Mouse (Mus musculus) layer of hippocampus, adult 9-10 months (tissue): ENCODE results near the gene Rnf13.
"Not testable (repeated sequence)": the region's sequence is repeated elsewhere in the genome, so short reads cannot be mapped to it uniquely, and the experiment has no call there.

Source experiments
- DNase-seq: peaks from one replicate; pipeline ENCODE4 v3.0.0; 2022; ENCODE audit warnings: low spot score

The Rnf13 gene

DNA sequence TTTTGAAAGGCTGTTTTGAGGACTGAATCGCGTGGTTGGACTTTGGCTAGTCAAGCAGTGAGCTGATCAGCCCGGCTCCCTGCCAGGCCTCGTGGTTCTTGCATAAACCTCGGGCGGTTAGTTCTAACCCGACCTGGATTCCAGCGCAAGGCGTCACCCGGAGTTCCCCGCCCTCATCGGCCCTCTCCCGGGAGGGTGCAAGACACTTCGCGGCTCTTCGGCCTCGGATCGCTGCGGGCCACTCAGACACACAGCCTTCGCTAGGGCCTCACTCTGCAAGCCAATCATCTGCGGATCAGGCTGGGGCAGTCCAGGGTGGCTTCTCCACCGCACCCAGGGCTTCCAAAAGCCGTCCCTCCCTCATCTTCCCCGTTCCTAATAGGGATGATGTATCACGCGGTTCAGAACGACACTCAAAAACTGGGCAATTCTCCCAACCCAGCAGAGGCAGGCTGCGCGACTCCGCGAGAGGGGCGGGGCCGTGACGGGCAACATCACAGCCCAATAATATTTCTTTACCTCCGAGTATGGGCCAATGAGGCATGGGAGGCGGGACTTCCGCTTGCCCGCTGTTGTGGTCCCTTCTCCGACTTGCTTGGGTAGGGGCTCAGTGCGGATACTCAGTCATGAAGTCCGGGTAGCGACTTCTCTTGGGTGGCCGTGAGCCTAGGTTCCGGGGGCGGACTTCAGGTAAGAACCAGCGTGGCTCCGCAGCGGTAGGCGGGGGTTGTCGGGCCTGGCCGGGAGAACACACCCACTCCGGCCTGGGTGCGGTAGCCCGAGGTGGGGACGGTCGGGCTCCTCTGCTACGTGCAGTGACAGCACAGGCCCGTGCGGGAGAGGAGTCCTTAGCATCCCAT lies at the start of gene Rnf13:
TSS of gene Rnf13 (plus strand) at position 552 of the 860 bp plus-strand sequence.
- DNase-seq, result peak; percentile 95

DNA sequence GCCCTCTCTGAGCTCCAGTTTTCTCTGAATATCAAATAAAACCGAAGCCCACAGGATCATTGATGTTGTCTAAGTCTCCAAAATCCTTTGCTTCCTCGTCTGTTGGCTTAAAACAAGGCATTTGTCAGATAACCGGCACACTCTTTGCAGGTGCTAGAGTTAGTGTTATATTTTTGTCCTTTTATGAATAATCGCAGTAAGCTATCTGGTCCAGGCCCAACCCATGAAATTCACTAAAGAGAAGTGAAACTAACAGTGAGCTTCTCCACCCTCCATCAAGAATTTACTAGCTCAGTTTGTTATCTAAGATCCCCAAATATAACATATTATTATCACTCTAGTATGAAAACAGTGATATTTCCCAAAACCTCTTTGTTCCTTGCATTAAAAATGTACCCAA lies 44.1 kb upstream of the Rnf13 start:
- no peak for DNase-seq

DNA sequence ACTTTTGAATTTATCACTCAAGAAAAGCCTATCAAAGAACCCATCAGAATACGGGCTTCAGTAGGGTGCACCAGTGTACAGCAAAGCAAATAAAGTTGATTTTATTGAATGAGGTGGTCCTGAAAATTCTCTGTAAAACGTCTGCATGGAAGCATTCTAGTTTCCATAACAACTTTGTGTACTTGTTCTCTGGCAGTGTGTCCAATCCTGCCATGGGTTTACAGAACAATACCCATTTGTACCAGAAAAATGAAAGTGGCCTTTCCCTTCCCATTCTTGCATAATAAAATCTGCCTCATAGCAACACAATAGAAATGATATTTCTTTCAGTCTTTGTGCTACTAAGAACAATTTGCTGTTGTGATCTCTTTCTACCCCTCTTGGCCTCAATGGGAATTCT lies 43.1 kb upstream of the Rnf13 start, which contains the start of gene Ankub1:
TSS of gene Ankub1 (minus strand) at position 81 of the 400 bp plus-strand sequence.
- DNase-seq, result no peak

DNA sequence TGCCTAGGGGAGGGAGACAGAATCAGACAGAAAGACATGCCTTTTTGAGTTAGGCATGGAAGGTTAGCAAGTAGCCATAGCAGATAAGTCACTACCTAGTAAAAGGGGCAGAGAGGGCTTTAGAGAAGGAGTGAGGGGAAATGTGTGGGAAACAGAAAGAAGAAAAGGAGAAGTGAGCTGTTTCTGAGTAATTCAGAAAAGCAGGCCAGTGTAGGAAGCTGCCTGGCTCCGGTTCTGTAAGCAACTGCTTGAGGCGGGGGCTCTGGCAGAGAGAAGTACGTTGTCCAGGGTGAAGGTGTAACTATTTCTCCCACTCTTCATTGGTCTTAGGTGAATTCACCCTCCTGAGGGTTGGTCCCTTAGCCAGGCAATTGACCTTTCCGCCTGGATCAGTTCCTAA lies 39.6 kb upstream of the Rnf13 start:
- DNase-seq, result no peak

DNA sequence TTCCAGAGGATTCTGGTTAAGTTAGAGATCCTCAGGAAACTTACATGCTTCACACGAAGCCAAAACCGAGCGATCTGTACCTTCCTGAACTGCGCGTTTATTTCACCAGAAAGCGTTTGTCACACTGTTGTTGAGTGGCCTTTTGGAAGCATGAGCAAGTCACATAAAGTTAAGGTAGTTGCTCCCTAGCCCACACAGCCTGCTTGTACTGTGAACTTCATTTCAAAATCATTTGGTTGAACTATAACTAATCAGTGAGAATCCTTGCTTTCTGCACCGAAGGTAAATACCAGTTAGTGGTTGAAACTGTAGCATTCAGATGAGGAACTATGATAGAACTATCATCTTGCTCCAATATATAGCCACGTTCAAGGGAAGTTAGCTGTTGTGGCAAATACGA lies 39.1 kb upstream of the Rnf13 start:
- no peak for DNase-seq

DNA sequence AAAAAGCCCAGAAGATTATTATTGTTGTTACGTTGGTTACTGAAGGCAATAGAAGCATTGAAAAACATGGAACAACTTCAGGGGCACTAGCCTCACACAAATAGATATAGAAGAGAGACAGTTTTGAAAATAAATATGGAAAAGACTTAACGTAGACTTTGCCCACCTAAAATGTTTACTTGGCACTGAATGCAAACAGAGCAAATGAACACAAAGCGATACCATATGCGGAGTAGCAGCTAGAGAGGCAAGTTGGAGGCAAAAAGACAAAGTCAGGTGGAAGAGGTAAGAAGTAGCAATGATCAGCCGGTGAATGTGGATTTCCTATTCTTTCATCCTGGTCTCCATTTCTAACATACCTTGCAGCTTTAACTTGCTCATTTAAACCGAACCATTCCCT lies 21.7 kb upstream of the Rnf13 start:
- DNase-seq, result no peak

DNA sequence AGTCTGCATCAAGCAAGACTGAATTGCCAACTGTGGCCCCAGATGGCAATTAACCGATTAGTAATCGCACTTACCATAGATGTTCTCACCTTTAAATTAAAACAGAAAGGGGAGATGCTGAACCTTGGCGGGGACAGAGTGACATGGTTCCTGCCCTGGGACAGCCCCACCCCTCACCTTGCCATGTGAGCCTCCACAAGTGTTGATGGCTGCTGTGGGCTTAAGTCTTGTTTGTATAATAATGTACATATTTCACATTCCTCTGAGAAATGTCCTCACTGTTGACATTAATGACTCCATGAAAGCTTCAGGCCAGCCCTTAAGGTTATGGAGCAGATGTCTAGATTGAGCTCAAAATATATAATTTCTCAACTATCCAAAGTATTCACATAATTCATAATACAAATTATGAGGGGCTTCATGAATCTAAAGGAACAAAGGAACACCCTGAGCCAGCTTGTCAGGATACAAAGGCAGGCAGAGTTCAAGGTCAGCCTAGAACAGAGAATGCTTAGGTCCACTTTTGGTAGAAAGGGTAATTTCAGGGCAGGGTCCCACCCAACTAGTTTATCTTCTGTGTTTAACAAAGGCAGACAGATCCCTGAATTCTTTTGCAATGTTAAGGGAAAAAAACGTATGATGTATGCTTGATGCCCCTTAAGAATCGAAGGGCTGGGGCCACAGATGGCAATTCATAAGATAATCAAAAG lies 3.5 kb upstream of the Rnf13 start:
- no peak for DNase-seq

DNA sequence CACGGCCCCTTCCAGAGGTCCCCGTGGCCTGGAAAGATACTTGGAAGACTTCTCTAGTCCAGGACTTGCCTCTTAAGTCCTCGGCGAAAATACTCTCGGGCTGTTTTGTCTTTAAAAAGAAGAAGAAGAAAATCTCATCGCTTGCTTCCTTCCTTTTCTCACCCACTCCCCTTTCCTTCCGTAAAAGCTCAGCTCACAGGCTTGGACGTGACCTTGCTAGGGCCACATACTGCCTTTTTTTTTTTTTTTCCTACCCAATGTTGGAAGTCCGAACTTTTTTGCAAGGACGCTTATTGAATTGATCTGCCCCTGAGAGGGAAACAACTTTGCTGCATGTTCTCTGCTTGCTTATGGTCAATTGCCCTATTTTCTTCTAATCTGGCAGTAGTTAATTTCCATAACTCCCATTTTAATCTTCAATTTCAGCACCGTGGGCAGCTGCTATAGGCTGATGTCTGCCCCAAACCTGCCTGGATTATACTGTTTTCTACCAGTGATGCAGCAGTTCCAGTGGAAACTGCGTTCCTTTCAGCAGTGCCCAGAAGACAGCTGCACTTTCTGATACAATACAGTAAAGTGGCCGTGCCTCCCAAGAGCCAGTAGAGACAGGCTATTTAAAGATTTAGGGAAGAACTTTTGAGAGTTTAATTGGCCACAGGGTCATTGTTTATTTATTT lies 695 bp downstream of the Rnf13 start:
- DNase-seq, result no peak

DNA sequence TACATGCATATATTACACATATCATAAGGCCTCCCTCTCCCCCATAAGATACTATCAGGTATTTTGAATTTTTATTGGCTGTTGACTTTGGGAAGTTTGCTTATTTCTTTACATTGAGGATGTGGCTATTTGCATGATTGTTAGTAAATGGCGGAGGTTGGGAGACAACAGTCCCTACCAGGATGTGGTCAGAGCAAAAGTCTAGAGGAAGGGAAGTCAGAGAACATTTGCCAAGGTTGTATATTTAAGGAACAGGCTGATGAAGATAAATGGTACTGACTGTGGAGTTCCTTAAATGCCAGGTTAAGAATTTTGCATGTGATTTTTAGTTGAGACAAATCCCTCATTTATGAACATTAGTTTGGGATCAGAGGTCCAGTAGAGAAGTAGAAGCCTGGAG lies 4.0 kb downstream of the Rnf13 start:
- DNase-seq, result no peak

DNA sequence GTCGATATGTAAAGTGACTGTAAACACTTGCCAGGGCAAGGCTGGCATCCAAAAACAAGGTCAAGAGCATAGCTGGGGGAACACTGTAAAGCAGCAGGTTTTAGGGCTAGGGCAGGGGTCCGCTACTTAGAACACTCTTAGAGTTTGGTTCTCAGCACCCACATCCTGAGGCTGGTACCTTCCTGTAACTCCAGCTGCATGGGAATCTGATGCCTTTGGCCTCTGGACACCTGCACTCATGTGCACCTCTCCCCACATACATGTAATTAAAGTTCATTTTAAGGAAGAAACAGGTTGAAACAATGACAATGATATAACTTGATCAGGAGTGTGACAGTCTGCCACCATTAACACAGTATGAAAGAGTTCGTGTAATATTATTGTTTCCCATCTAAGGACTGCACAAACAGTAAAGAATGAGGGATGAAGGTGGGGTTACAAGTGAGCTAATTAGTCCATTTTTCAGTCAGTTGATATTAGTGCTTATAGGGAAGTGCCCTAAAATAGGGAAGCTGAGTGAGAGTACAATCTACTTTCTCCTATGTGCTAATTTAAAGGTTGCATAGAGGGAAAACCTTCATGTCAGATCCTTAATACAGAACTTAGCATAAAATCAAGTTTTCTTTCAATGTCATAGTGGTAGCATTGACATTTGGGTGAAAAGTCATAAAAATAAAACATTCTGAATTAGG lies 12.9 kb downstream of the Rnf13 start:
- DNase-seq, result no peak

DNA sequence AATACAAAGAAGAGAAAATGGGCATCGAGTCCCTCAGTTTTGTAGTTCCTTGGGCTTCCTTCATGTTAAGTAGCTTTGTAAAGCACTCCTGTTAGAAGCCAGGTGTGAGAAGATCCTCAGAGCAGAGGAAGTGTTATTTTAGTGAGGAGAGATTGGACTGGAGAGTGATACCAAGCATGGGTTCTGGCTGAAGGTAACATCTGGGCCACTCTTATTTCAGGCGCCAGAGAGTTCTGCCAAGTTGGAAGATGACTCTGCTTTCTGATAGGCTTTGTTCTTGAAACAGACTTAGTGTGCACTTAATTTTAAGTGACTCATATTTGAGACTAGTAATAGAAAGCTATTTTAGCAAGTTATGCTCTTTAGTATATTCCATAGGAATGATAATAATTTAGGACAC lies 41.1 kb downstream of the Rnf13 start:
- no peak for DNase-seq

DNA sequence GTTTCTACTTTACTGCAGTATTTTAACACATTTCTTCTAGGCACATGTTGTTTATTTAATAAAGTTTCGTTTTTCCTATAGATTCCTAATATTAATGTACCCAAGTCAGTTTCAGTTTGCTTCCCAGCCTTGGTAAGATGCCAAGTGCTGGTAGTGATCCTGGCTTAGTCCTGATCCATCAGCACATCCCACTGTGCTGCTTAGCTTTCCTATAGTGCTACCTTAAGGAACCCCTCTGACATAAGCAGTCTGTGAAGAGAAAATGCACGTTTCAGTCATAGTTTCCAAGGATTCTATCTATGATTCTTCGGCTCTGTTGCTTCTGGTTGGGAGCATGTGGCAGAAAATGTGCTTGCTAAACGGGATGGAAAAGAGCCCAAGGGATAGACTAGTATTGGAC lies 52.6 kb downstream of the Rnf13 start:
- DNase-seq, result no peak

DNA sequence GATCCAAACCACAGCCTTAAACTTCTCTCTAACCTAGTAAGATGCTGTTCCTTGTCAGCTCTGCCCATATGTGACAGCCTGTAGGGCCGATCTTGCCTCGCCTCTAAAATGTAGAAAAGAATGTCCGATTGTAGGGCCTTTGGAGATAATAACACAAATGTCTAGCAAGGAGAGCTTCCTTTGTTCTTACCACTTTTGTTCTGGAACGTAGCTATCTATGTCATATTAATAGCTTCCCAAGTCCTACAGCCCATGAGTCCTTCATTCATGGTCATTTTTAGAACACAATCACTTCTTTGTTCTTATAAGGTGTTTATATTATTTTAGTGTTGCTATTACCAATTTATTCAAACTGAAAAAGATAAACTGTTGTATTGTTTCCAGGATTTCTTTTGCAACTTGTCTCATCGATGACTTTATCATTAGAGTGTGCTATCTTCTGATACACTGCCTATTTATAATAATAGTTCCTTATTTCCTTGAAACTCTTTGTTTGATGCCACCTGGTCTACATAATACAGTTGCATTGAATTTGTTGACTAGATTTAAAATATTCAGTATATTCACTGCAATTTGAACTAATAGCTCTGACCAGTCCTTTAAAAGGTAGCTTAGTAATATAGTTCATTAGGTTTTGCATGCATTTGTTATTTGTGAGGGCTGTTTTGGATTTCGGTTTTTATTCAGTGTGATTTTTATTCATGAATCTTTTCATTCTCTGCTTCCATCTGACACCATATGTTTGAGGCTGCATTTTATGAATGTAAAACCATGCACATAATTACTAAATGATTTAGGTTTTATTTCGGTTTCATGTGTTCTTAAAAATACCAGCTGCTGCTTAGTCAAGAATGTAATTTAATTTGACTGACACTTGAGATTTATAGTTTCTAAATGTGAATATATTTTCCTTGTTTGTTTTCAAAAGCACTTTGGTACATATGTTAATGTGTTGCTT lies 53.4 kb downstream of the Rnf13 start:
- DNase-seq, result no peak

DNA sequence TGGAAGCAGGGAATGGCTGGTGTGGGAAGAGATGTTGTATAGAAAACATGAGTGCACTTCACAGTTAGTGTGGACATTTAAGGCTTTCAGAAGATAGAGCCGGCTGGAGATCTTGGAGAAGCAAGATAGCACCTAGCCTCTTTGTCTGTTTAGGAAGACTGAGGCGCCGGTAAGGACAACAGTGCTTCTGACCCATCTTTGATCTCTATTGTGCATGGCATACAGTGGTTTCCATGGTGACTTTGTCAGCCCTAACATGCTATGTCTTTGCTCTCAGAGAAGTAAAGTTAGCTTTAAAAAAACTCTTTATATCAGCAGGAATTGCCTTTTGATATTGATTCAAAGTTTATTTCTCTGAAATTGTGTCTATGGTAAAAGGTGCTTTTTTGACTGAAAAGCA lies 55.2 kb downstream of the Rnf13 start:
- DNase-seq, result no peak

DNA sequence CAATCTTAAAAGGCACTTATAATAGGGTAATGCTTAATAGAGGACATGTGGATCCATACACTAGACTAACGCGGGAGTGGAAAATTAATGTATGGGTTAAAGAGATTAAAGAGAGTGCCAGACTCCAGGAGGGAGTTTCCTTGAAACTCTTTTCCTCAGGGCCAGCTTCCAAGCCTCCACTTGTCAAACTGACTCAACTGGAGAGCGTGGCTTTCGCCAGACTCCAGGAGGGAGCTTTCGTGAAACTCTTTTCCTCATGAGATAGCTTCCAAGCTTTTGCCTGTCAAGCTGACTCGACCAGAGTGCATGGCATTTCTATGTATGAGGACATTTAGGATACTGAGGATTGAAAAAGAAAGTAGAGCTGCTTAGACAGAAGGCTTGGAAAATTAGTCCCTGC lies 59.2 kb downstream of the Rnf13 start:
- not testable (repeated sequence) for DNase-seq

DNA sequence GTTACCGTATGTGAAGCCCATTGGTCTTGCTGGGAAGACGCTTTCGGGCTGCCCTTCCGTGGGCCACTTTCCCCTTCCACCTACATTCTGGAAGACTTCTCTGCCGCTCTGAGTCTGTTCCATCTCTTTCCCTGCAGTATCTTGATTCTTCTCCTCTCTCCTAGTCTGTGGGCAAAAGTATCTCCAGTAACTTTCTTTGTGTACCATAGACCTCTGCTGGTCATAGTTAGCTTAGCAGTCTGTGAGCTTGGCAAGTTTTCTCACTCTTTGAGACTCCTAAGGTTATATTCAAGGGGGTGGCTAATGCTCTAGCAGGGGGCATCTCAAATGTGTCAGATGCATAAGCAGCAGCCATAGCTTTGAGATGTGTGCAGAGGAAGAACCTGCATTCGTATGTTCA lies 79.6 kb downstream of the Rnf13 start:
- no peak for DNase-seq

DNA sequence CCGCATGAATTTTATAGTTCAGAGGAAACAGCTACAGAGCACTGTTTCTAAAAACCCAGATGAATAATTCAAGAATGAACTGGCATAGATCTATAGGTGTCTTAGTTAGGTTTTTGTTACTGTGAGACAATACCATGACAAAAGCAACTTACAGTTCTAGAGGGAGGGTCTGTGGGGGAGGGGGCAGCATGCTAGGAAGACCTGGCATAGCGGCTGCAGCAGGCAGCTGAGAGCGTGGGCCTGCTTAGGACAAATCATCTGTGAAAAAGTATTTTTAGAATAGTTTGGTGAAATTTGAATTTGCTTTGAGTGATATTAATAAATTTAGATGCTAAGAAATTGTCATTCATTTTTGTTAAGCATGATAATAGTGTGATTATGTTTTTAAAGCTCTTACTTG lies 90.0 kb downstream of the Rnf13 start:
- DNase-seq, result no peak

DNA sequence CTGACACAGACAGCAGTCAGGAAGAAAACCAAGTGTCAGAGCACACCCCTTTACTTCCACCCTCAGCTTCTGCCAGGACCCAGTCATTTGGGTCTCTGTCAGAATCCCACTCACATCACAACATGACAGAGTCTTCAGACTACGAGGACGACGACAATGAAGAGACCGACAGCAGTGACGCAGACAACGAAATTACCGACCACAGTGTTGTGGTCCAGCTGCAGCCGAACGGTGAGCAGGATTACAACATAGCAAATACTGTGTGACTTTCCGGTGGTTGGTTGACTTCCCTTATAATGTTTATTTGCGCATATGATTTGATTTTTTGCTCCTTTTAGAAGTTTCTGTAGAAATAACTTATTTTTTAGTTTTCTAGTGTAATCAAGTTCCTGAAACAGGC lies 97.7 kb downstream of the Rnf13 start:
- DNase-seq, result no peak

DNA sequence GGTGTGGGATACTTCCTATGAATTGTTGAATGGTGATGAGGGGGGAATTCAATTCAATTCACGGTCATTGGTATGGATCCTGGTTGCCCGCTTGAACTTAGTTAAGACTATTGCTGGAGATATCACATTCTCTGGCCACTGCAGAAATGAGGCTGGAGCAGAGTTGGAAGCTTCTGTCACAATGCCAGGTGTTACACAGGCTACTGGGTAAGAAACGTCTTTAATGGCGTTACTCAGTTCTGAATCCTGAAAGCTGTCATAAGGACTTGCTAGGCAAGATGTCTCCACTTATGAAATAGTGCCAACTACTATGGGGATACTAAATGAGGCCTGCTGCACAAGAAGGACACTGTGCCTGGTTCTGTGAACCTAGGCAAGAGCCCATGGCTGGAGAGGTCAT lies 101.0 kb downstream of the Rnf13 start:
- no peak for DNase-seq

DNA sequence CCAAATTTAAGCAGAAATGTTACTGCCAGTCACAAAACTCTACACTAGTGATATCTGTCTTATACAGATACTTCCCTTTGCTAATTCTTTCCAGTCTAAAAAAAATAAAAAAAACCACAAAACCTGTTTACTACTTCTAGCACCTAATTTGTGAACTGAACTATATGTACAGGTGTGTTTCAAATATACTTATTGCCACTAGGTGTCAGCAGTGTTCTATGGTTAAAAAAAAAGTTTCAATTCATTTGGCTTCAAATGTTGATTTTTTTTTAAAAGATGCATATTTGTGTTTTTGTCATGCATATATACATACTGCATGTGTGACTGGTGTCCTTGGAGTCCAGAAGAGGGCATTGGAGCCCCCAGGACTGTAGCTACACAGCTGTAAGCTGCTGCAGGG lies 107.9 kb downstream of the Rnf13 start:
- no peak for DNase-seq
